Mouse (Mus musculus): ENCODE data around the gene Ppif.

Ppif gene

GRCm38 (mm10) chr14:25693888-25694568 is at the start of gene Ppif:
Gene Ppif (plus strand): TSS chr14:25694154.
- peak; percentile 97 for DNase-seq (ENCODE audit: low read depth, low spot score)

GRCm38 (mm10) chr14:25645717-25646116 is 48.2 kb upstream of the Ppif start:
- peak; percentile 14 for DNase-seq (ENCODE audit: low read depth, low spot score)

GRCm38 (mm10) chr14:25646161-25646621 is 47.8 kb upstream of the Ppif start:
- peak; percentile 92 for DNase-seq (ENCODE audit: low read depth, low spot score)

- no peak for DNase-seq (ENCODE audit: low read depth, low spot score)
Observed at GRCm38 (mm10) chr14:25651131-25651530, 42.8 kb upstream of the Ppif start.

GRCm38 (mm10) chr14:25651905-25652304 is 42.0 kb upstream of the Ppif start:
- no peak for DNase-seq (ENCODE audit: low read depth, low spot score)

- no peak for DNase-seq (ENCODE audit: low read depth, low spot score)
Observed at GRCm38 (mm10) chr14:25654401-25655197, 39.4 kb upstream of the Ppif start.

GRCm38 (mm10) chr14:25660661-25661060 is 33.3 kb upstream of the Ppif start:
- DNase-seq (ENCODE audit: low read depth, low spot score), result peak; percentile 60

GRCm38 (mm10) chr14:25661185-25661920 is 32.6 kb upstream of the Ppif start:
- peak; percentile 86 for DNase-seq (ENCODE audit: low read depth, low spot score)

GRCm38 (mm10) chr14:25663649-25664309 is 30.2 kb upstream of the Ppif start:
- no peak for DNase-seq (ENCODE audit: low read depth, low spot score)

- DNase-seq (ENCODE audit: low read depth, low spot score), result no peak
Observed at GRCm38 (mm10) chr14:25664310-25664695, 29.7 kb upstream of the Ppif start.

- DNase-seq (ENCODE audit: low read depth, low spot score), result peak; percentile 89
Observed at GRCm38 (mm10) chr14:25665314-25665970, 28.5 kb upstream of the Ppif start.

- DNase-seq (ENCODE audit: low read depth, low spot score), result peak; percentile 64
Observed at GRCm38 (mm10) chr14:25666668-25667376, 27.1 kb upstream of the Ppif start.

GRCm38 (mm10) chr14:25667587-25667986 is 26.4 kb upstream of the Ppif start:
- no peak for DNase-seq (ENCODE audit: low read depth, low spot score)

- no peak for DNase-seq (ENCODE audit: low read depth, low spot score)
Observed at GRCm38 (mm10) chr14:25679625-25680024, 14.3 kb upstream of the Ppif start.

GRCm38 (mm10) chr14:25682020-25682419 is 11.9 kb upstream of the Ppif start:
- no peak for DNase-seq (ENCODE audit: low read depth, low spot score)

GRCm38 (mm10) chr14:25686216-25686945 is 7.6 kb upstream of the Ppif start:
- DNase-seq (ENCODE audit: low read depth, low spot score), result no peak

- no peak for DNase-seq (ENCODE audit: low read depth, low spot score)
Observed at GRCm38 (mm10) chr14:25686983-25687901, 6.7 kb upstream of the Ppif start.

GRCm38 (mm10) chr14:25693271-25693887 is 575 bp upstream of the Ppif start:
- no peak for DNase-seq (ENCODE audit: low read depth, low spot score)
